Mouse (Mus musculus) right cerebral cortex, adult 18-20 months (tissue): ENCODE results near the gene Rps6ka1.

Experiments
- DNase-seq: peaks from one replicate; pipeline ENCODE4 v3.0.0; 2022; ENCODE audit warnings: mixed read lengths

Gene Rps6ka1

GRCm38 (mm10) chr4:133817356-133817755 lies 70.2 kb downstream of the Rps6ka1 start:
- no peak for DNase-seq

GRCm38 (mm10) chr4:133816504-133816875 lies 71.1 kb downstream of the Rps6ka1 start:
- DNase-seq = no peak

GRCm38 (mm10) chr4:133815635-133816503 lies 71.7 kb downstream of the Rps6ka1 start:
- no peak for DNase-seq

- no peak for DNase-seq
Observed at GRCm38 (mm10) chr4:133814804-133815515, 72.6 kb downstream of the Rps6ka1 start.

GRCm38 (mm10) chr4:133813992-133814803 lies 73.4 kb downstream of the Rps6ka1 start:
- DNase-seq = peak; percentile 75

- DNase-seq = peak; percentile 91
Observed at GRCm38 (mm10) chr4:133813174-133813991, 74.2 kb downstream of the Rps6ka1 start.

GRCm38 (mm10) chr4:133804401-133805263 lies 83.0 kb downstream of the Rps6ka1 start:
- no peak for DNase-seq

GRCm38 (mm10) chr4:133800589-133800988 lies 87.0 kb downstream of the Rps6ka1 start:
- DNase-seq = no peak
